Mouse (Mus musculus) right cerebral cortex, postnatal 4 days (tissue): ENCODE results near the gene Icam4.

Experiments used
- DNase-seq: peaks from one replicate; pipeline ENCODE4 v3.0.0-alpha.2; 2022

The Icam4 gene

DNA sequence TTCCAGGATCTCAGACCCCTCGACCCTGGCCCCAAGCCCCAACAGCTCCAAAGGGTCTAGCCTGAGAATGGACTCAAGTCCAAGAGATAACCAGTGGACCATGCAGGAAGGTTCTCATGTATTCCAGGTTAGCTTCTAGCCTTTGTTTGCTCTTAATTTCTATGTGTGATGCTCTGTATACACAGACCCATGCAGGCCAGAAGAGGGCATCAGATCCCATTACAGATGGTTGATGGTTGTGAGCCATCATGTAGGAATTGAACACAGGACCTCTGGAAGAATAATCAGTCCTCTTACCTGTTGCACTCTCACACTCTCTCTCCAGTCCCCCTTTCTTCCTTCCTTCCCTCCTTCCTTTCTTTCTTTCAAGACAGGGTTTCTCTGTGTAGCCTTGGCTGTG, 16.8 kb upstream of the Icam4 start:
- DNase-seq: no peak

DNA sequence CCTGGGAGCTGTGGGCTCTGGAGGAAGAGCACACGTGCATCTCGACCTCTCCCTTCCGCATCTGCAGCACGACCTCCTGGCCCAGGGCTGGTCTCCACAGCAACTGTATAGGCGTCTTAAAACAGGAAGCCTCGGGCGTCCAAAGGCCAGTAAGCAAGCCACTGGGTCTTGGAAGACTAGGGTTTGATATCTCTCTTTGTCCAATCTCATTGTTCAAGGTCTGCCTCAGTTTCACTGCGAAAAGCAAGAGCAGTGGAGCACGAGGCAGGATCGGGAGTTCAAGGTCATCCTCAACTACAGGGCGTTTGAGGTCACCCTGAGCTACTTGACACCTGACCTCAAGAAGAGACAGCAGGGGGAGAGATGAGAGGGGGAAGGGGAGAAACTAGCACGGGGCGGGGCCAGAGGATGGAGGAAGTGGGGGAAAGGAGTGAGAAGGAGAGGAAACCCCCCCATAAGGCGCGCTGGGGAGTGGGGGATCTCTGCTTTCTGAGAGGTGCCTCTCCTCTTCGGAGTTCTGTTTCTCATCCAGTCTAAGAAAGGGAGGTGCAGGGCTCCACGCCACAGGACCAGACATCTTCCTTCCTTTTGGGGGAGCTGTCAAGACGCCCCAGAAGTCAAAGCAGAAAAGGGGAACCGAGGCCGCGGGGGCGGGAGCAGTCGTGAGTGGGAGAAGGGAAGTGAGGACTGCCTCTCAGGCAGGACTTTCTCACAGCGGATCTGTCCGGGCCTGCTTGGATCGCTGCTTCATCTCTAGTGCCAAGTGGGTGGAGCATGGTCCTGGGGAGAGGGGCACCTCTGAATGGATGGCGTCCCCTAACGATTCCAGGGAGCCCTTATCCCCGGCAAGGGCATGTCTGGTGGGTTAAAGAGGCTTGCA, 14.2 kb upstream of the Icam4 start:
- DNase-seq: no peak

DNA sequence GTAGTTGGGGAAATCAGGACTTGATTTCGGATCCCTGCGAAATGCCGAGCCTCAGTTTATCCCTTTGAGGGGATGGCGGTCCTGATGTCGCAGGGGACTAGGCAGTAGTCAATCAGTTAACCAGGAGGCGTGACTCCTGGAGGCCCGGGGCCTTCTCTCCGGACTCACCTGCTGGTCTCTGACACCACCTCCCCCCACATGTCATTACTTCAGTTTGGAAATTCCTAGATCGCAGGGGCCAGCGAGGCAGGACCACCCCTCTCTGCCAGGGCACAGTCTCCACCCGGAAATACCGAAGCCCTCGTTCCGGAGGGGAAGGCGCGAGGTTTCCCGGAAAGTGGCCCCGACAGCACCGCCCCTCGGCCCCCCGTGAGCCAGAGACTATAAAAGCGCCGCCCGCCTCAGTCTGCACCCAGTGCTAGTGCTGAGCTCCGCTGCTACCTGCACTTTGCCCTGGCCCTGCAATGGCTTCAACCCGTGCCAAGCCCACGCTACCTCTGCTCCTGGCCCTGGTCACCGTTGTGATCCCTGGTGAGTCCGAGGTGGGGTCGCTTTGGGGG, 13.5 kb upstream of the Icam4 start, which contains the start of gene Icam1:
Icam1 (plus strand) TSS at position 415 of the 560 bp plus-strand sequence.
- no peak for DNase-seq

DNA sequence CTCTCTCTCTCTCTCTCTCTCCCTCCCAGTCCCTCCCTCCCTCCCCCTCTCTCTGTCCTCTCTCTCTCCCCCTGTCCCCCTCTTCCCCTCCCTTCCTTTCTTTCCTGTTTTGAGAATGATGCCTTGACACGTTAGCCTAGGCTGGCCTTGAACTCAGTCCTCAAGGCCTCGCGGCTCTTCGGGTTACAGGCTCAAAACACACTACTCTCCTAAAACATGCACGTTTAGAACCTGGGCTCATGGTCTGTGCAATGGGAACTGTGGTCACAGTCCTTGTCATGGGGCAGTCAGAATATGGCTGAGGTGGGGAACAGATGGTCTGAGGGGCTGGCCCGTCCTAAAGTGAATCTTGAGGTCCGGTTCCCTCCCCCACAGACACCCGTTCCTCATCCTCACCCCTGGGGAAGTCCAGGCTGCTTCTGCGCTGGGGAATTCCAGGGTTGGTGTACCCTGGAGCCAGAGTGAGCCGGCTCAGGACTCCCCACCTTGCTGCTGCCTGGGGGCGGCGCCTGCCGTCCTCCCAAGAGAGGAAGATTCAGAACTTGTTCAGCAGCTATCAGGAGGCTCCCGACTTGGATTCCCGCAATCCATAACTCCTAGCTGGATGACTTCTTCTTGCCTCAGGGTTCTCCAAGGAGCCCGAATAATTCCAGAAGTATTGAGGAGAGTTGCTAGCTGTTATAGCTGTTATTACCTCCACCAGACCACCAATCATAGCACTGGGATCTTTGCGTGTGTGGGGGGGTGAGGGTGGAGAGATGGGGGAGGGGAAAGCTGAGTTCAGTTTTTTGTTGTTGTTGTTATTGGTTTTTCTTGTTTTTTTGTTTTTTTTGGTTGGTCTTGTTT, 12.6 kb upstream of the Icam4 start:
- DNase-seq: no peak

DNA sequence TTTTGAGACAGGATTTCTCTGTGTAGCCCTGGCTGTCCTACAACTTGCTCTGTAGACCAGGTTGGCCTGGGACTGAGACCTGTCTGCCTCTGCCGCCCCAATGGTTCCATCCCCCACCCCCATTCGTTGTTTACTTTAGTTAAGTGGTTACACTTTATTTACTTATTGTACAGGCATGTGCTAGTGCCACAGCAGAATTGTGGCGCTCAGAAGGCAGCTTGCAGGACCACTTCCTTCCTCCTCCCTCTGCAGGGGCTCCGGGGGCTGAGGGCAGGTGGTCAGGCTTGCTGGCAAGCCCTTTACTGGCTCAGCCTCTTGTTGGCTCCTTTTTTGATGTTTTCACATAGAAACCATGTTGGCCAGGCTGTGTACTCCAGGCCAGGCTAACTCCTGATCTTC, 12.0 kb upstream of the Icam4 start:
- no peak for DNase-seq

DNA sequence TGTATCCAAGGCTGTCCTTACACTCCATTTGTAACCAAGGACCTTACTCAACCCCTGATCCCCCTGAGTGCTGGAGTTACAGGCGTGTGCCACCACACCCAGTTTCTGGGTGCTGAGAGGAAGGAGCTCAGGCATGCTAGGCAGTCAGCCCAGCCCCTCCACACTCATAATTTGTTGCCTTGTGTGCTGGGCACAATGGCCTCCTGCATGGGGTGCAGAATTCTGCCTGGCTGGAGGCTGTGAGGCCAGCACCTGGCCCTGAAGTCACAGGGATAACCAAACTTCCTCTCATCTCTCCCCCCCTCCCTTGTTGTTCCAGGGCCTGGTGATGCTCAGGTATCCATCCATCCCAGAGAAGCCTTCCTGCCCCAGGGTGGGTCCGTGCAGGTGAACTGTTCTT, 10.6 kb upstream of the Icam4 start:
- no peak for DNase-seq

DNA sequence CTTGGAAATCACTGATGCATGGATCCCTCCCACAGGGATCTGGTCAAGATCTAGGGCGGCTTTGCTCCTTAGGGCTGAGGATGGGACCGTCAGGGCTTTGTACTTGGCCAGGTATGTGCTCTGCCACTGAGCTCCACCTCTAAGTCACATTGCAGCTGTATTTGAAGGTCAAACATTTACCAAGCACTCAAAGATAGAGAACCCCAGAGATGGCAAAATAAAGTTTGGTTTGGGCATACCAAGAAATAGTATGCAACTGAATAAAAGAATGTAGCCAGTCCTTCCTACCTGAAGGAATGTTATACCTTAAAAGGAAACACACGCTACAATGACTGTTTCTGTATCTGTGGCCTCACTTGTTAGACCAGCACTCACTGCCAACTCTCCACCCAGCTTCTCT, 7.8 kb upstream of the Icam4 start:
- DNase-seq: no peak

DNA sequence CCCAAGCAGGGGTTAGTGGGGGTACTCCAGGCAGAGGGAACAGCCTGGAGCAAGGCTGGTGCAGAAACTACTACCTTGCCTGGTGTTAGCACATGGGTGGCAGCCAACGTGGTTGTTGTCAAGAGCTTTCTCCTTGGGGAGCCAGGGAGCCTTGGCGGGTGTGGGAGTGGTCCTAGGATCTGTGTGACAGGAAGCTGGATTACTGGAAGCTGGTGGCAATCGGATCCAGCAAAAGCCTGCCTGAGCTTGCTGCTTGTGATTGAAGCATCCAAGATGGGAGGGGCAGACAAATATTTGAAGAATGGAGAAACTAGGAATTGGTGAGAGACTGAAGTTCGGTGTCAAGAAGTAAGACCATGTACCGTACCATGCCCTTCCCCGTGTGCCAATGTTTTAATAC, 6.9 kb upstream of the Icam4 start:
- no peak for DNase-seq

DNA sequence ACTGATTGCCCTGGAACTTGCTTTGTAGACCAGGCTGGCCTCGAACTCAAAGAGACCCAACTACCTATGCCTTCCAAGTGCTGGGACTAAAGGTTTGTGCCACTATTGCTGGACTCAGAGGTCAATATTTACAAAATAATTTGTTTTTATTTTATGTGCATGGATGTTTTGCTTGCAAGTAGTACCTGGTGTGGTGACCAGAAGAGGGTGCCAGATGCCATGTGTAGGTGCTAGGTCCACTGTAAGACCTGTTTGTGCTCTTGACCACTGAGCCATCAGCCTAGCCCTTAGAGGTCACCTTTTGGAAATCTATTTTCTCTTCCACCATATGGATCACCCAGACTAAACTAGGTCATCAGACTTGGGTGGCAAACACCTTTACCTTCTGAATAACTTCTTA, 6.4 kb upstream of the Icam4 start:
- no peak for DNase-seq

DNA sequence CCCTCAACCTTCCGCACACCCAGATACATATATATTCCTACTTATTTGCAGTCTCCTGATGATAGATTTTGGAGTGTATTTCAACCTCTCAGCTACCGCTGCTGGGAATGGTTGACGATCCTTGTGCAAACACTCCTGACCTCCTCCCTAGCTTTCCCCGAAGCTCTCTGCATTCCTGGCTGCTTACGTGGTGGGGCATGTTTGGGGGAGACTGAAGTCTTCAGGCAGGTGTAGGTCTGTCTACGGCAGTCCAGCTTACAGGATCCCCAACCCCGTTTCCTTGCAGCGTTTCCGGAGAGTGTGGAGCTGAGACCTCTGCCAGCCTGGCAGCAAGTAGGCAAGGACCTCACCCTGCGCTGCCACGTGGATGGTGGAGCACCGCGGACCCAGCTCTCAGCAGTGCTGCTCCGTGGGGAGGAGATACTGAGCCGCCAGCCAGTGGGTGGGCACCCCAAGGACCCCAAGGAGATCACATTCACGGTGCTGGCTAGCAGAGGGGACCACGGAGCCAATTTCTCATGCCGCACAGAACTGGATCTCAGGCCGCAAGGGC, 3.8 kb upstream of the Icam4 start:
- no peak for DNase-seq

DNA sequence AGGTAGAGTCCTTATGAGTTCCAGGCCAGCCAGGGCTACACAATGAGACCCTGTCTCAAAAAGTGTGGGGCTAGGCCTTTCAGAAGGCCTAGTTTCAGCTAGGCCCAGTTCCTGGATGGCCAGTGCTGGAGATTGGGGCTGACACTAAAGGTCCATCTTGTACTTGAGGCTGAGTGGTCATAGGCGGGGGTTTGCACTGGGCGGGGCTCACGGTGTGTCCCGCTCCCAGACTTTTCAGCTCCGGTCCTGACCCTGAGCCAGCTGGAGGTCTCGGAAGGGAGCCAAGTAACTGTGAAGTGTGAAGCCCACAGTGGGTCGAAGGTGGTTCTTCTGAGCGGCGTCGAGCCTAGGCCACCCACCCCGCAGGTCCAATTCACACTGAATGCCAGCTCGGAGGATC, 2.3 kb upstream of the Icam4 start:
- no peak for DNase-seq

DNA sequence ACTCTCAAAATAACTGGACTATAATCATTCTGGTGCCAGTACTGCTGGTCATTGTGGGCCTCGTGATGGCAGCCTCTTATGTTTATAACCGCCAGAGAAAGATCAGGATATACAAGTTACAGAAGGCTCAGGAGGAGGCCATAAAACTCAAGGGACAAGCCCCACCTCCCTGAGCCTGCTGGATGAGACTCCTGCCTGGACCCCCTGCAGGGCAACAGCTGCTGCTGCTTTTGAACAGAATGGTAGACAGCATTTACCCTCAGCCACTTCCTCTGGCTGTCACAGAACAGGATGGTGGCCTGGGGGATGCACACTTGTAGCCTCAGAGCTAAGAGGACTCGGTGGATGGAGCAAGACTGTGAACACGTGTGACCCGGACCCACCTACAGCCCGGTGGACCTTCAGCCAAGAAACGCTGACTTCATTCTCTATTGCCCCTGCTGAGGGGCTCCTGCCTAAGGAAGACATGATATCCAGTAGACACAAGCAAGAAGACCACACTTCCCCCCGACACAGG, 1.3 kb upstream of the Icam4 start:
- DNase-seq: no peak

DNA sequence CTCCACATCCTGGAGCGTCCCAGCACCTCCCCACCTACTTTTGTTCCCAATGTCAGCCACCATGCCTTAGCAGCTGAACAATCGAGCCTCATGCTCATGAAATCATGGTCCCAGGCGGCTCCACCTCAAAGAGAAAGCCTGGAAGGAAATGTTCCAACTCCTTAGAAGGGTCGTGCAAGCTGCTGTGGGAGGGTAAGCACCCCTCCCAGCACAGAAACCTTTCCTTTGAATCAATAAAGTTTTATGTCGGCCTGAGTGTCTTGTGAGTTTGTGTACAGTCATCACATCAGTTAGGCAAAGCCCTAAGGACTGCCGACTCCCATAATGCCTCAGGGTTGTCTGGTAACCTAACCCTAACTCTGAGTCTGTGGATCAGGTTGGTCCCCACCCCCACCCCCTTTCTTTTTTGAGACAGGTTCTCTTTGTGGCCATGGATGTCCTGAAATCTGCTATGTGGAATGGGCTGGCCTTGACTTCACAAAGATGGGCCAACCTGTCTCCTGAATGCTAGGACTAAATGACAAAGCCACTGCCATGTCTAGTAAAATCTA, 538 bp upstream of the Icam4 start:
- no peak for DNase-seq

DNA sequence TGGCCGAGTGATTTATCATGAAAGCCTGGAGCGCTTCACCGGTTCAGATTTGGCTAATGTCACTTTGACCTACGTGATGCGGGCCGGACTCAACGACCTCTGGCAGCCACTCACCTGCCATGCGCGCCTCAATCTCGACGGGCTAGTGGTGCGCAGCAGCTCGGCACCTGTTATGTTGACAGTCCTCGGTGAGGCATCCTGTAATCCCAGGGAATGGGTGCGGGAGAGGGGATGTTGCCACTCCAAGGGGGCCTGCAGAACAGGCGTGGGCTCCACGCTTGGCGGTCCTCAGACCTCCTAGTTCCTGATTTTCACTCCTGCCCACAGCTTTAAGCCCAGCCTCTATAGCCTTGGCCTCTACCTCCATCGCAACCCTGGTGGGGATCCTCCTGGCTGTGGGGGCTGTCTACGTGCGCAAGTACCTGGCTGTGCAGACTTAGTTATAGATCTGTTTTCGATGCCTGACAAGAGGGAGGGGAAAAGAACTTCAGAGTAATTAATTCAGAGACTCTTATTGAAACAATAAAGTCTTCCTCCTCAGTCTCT, 955 bp downstream of the Icam4 start:
- no peak for DNase-seq

DNA sequence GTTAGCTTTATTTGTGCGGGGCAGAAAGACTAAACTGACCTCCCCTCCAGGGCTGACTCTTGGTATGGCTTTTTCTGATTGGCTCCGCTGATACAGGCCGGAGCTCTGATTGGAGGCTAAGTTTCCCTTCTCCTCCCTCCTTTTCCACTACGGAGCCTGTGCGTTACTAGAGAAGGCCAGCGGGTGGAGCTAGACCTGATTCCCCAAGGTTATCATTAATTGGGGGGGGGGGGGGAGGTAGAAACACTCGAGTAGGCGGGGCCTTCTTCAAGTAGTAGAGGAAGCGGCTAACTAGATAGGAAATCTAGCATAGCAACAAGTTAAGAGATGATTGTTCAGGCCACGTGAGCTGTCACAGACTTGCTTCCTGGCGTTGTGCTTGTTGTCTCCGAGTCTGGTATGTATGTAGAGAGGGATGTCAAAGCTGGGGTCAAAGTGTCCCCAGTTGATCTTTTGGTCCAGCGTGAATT, 1.6 kb downstream of the Icam4 start:
- DNase-seq: peak; percentile 82

DNA sequence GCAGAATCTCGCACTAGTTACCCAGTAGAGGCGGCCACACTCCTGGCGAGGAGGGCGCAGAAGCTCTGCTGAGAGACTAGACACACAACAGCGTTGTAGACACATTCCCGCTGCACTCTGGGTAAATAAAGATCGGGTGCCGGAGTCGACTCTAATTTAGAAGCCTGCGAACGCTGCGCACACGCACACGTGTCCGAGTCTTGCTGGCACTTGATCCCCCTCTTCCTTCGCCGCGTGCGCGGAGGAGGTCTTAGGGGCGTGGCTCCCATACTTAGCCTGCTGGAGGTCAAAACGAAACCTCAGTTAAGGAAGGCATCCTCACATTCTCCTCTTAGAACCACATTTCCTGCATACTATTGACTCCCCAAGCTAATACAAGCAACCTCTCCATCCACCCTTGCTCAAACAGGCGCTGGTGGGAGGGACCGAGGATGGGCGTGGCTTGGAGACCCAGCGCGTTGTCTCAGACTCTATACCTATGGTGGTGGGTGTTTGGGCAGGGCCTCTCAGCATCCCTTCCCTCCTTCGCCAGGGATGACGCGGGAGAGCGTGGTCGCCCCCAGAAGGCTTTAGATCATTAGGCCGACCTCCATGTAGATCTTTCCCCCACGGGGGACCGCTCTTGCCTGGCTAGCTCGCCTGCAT, 2.2 kb downstream of the Icam4 start:
- peak; percentile 69 for DNase-seq

DNA sequence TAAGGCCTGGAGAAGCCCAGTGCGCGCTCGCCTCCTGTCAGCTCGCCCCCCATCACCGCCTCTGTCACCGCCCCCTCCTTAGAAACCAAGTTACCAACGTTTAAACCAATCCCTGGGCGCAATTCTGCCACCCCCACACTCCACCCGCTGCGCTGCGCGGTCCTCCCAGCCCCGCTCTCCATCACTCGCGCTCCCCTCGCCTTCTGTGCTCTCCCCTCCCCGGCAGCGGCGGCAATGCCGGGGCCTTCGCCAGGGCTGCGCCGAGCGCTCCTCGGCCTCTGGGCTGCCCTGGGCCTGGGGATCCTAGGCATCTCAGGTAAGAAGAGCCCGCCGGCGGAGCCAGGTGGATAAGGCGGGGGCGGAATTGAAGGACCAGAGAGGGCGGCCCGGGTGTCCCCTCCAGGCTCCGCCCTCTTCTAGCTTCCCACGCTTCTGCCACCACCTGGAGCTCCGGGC, 2.8 kb downstream of the Icam4 start, which contains the start of gene Icam5:
Icam5 (plus strand) TSS at position 178 of the 456 bp plus-strand sequence.
- peak; percentile 75 for DNase-seq

DNA sequence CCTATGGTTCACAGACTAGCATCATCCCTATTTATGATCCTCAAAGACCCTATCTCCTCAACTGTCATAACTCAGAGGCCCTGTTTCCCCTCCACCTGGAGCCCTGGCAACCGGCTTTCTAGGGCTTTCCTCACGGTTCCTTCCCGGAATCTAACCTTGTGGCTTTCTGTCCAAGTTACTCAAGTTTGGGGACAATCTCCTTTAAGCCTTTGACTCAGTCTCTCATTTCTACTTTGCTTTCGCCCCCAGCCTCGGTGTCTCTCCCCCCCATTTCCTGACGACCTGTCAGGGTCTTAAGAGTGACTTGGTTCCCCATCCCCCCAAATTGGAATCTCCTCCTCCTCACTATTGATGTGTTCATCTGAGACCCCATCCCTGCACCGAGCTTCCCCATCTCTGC, 3.3 kb downstream of the Icam4 start:
- no peak for DNase-seq

DNA sequence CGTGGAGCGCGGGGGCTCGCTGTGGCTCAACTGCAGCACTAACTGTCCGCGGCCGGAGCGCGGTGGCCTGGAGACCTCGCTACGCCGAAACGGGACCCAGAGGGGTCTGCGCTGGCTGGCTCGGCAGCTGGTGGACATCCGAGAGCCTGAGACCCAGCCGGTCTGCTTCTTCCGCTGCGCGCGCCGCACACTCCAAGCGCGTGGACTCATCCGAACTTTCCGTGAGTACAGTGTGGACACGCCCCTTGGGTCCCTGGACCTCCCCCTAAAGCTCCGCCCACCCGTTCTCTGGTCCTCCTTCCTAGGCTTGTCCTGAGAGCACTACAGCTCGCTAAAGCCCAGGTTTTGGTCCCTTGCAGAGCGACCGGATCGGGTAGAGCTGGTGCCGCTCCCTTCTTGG, 4.0 kb downstream of the Icam4 start:
- no peak for DNase-seq

DNA sequence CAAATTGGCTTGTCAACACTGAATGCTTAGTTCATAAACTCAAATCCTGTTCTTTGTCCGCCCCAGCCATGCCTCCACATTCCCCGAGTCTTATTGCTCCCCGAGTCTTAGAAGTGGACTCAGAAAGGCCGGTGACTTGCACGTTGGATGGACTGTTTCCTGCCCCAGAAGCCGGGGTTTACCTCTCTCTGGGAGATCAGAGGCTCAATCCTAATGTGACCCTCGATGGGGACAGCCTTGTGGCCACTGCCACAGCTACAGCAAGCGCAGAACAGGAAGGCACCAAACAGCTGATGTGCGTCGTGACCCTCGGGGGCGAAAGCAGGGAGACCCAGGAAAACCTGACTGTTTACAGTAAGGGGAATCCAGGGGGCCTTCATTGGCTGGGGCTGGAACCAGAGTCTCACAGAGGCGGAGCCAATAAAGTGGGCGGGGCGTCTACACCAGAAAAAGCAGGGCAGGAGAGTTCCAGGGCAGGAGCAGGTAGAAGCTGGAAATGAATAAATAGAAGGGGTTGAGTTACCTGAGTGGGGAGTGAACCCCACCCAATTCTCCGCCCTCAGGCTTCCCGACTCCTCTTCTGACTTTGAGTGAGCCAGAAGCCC, 5.4 kb downstream of the Icam4 start:
- DNase-seq: no peak

DNA sequence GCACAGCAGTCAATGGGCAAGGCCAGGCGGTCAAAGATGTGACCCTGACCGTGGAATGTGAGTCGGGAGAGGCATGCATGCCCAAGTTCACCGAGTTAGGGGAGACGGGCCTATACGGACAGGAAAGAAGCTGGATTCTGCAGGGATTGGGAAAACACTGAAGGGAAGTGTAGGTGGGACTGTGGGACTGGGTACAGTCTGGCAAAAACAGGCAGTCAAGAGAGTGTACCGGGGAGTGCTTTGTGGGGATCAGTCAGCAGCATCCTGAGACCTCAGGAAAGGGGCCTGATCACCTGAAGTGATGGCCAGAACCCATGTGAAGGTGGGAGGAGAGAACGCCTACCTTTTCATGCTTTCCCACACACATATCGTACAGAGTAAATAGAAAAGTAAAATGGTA, 6.4 kb downstream of the Icam4 start:
- no peak for DNase-seq
